Mouse (Mus musculus): ENCODE measurements around the gene Gm8332. TPM values are rescaled to one million over a fixed set of nuclear protein-coding genes. Genes with fewer than 3 reads are reported as not detected.
"Not testable (repeated sequence)": the region's sequence is repeated elsewhere in the genome, so short reads cannot be mapped to it uniquely, and the experiment has no call there.

Gene Gm8332
- not detected in 2 replicates for polyA plus RNA-seq (2015; fragmentation: Nextera tagmentation; extraction: Ambion mirVana)

GRCm38 (mm10) chr12:88250000-88250399 lies at the start of gene Gm8332:
Gene Gm8332 (minus strand): TSS chr12:88250100.
- not testable (repeated sequence) for DNase-seq (ENCODE audit: low spot score)

- not testable (repeated sequence) for DNase-seq (ENCODE audit: low spot score)
Observed at GRCm38 (mm10) chr12:88297171-88297570, 47.3 kb upstream of the Gm8332 start.

GRCm38 (mm10) chr12:88293082-88293481 lies 43.2 kb upstream of the Gm8332 start:
- DNase-seq (ENCODE audit: low spot score) = not testable (repeated sequence)

- DNase-seq (ENCODE audit: low spot score) = not testable (repeated sequence)
Observed at GRCm38 (mm10) chr12:88285224-88285623, 35.3 kb upstream of the Gm8332 start.

DNA sequence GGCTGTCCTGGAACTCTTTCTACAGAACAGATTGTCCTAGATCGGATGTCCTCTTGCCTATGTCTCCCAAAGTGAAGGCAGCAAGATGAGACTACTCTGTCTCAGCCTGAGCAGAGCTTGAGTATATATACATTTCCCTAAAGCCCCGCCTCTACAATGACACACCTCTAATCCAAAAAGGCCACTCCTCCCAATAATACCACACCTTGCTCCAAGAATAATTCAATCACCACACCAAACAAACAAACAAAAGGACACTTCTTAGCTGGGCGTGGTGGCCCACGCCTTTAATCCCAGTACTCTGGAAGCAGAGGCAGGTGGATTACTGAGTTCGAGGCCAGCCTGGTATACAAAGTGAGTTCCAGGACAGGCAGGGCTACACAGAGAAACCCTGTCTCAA lies 24.5 kb upstream of the Gm8332 start, which contains the start of gene Gm5662:
Gene Gm5662, minus strand, starts transcription at position 101 of the 400 bp plus-strand sequence.
- DNase-seq (ENCODE audit: low spot score) = not testable (repeated sequence)

DNA sequence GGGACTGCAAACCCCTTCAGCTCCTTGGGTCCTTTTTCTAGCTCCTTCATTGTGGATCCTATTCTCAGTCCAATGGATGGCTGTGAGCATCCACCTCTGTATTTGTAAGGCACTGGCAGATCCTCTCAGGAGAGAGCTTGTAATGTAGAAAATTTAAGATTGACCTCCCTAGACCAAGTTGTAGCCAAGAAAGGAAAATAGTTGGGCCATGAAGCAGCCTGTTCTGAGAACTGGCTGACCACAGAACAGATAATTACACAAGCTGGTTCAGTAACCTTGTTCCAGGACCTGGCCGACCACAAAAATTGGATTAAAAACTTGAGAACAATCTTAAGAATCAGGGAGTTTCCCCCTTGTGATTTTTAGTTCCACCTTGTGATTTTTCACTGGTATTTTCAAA lies 7.3 kb upstream of the Gm8332 start:
- DNase-seq (ENCODE audit: low spot score) = no peak

GRCm38 (mm10) chr12:88255917-88256316 lies 6.0 kb upstream of the Gm8332 start:
- not testable (repeated sequence) for DNase-seq (ENCODE audit: low spot score)

- not testable (repeated sequence) for DNase-seq (ENCODE audit: low spot score)
Observed at GRCm38 (mm10) chr12:88245786-88246185, 4.1 kb downstream of the Gm8332 start.

- not testable (repeated sequence) for DNase-seq (ENCODE audit: low spot score)
Observed at GRCm38 (mm10) chr12:88242940-88243339, 7.0 kb downstream of the Gm8332 start.

GRCm38 (mm10) chr12:88219445-88219844 lies 30.5 kb downstream of the Gm8332 start:
- no peak for DNase-seq (ENCODE audit: low spot score)

GRCm38 (mm10) chr12:88218059-88218458 lies 31.8 kb downstream of the Gm8332 start:
- not testable (repeated sequence) for DNase-seq (ENCODE audit: low spot score)

DNA sequence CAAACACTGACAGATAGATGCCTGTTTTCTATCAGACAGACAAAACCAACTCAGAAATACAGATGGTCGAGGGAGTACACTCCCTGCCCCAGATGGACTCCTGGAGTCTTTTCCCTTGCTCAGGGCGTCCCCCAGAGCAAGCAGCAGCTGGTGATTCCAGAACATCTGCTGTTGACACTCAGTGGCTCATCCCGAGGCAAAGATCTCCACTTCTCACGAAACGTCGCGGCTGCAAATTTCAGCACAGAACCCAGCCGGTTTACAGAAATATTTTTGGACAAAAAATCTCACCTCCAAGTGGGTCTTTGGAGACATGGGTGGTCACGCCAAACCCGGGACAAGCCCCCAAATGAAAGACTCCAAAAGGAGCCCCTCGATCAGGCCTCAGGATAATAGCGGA lies 35.3 kb downstream of the Gm8332 start:
- no peak for DNase-seq (ENCODE audit: low spot score)

- not testable (repeated sequence) for DNase-seq (ENCODE audit: low spot score)
Observed at GRCm38 (mm10) chr12:88211458-88211857, 38.4 kb downstream of the Gm8332 start.

GRCm38 (mm10) chr12:88202856-88203255 lies 47.0 kb downstream of the Gm8332 start:
- DNase-seq (ENCODE audit: low spot score) = no peak

Other genes starting within 250 kb of the Gm8332 start
- not detected in 2 replicates for gene Gm2075, start 238.3 kb downstream of the Gm8332 start, polyA plus RNA-seq (2015; fragmentation: Nextera tagmentation; extraction: Ambion mirVana)
- gene Gm6803, start 231.3 kb downstream of the Gm8332 start, polyA plus RNA-seq (2015; fragmentation: Nextera tagmentation; extraction: Ambion mirVana) = not detected in 2 replicates
- gene Gm2056, start 223.1 kb downstream of the Gm8332 start, polyA plus RNA-seq (2015; fragmentation: Nextera tagmentation; extraction: Ambion mirVana) = not detected in 2 replicates
- not detected in 2 replicates for gene Gm16368, start 166.4 kb downstream of the Gm8332 start, polyA plus RNA-seq (2015; fragmentation: Nextera tagmentation; extraction: Ambion mirVana)
- gene Gm10436, start 68.0 kb downstream of the Gm8332 start, polyA plus RNA-seq (2015; fragmentation: Nextera tagmentation; extraction: Ambion mirVana) = not detected in 2 replicates
- not detected in 2 replicates for gene Gm5662, start 24.4 kb upstream of the Gm8332 start, polyA plus RNA-seq (2015; fragmentation: Nextera tagmentation; extraction: Ambion mirVana)
- 0.18 TPM in 1 of 2 replicates, not detected in the other for gene Gm5039, start 73.9 kb upstream of the Gm8332 start, polyA plus RNA-seq (2015; fragmentation: Nextera tagmentation; extraction: Ambion mirVana)
- gene Adck1, start 110.5 kb upstream of the Gm8332 start, polyA plus RNA-seq (2015; fragmentation: Nextera tagmentation; extraction: Ambion mirVana) = 15.4 and 16.3 TPM in 2 replicates